Mouse (Mus musculus): Measurements from ENCODE around the gene Usp12. TPM values are rescaled to one million over a fixed set of nuclear protein-coding genes. Genes with fewer than 3 reads are reported as not detected.

The Usp12 gene
- polyA plus RNA-seq, 1 experiment from 2014 or later: 11.6 TPM

DNA sequence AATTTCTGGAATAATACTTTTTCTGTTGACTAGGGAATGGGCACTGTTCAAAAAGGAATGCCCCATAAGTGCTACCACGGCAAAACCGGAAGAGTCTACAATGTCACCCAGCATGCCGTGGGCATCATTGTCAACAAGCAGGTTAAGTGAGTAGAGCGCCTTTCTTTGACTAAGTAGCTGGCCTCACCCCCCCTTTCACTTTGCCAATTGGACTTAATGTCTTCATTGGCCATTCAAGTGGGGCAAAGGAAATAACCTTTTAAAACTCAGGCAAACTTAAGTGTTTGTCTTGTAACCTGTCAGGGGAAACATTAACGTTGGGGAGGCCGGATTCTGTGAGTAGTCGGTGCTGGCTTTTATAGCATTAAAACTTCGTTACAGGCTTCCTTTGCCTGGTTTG lies 40.2 kb upstream of the Usp12 start:
- H3K4me2 ChIP-seq (replicated peaks; ENCODE audit: low read depth, low read length): no peak overlapping the region
- no peaks in the 10 kb centered on the region for H3K4me1 ChIP-seq (replicated peaks; ENCODE audit: control insufficient read depth, insufficient read depth, low read length)
- WGBS: 89% methylated on average over 8 of the region's 8 CpGs
- H3K27me3 ChIP-seq (ENCODE audit: control insufficient read depth, insufficient read depth, low read length): no peaks in the 10 kb centered on the region
- no peaks in the 10 kb centered on the region for H3K9me3 ChIP-seq (ENCODE audit: control insufficient read depth, low read length)
- peaks cover 10% of the 10 kb centered on the region; the same call in 1 of the 2 replicates for H3K36me3 ChIP-seq (ENCODE audit: control insufficient read depth, insufficient read depth, low read length)
- DNase-seq (ENCODE audit: low spot score) (no peak), ATAC-seq (ENCODE audit: low FRiP score) (no peak)
- H3K27ac ChIP-seq (ENCODE audit: low read depth, low read length): no peak overlapping the region
- H3K9ac ChIP-seq (ENCODE audit: low read depth, low read length): no peak overlapping the region
- H3K4me3 ChIP-seq (ENCODE audit: low read depth, low read length): no peak overlapping the region

DNA sequence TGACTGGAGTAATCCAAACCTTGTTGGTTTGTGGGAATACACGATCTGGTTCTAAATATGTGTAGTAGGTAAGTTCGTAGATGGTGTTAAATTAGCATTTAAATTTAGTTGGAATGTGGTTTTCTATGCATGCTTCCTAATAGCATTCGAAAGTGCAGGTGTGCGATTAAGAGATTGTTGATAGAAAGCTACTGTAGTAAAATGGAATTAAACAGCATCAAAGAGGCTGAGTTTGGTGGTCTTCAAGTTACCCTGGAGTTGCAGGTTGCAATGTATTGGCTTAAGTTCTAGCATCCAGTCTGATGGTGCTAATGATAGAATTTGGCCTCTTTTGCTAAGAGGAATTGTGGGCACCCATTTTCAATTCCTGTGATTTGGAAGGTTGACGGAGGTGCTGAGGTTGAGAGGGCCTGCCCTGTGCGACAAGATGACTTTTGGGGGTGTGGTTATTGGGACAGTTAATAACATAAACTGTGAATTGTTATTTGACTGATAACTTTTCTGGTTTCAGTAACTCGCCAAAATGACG lies 38.9 kb upstream of the Usp12 start:
- Histone ChIP-seq H3K27ac (ENCODE audit: low read depth, low read length) (peak overlapping the region; percentile 75), H3K4me2 (replicated peaks; ENCODE audit: low read depth, low read length) (peak overlapping the region; percentile 73), H3K9me3 (ENCODE audit: control insufficient read depth, low read length) (no peaks in the 10 kb centered on the region), H3K27me3 (ENCODE audit: control insufficient read depth, insufficient read depth, low read length) (no peaks in the 10 kb centered on the region), H3K4me1 (replicated peaks; ENCODE audit: control insufficient read depth, insufficient read depth, low read length) (no peaks in the 10 kb centered on the region), H3K4me3 (ENCODE audit: low read depth, low read length) (peak overlapping the region; percentile 97), H3K36me3 (ENCODE audit: control insufficient read depth, insufficient read depth, low read length) (peaks cover 10% of the 10 kb centered on the region; the same call in 1 of the 2 replicates), H3K9ac (ENCODE audit: low read depth, low read length) (peak overlapping the region; percentile 98)
- 27% methylated on average over 8 of the region's 8 CpGs for WGBS
- ATAC-seq (ENCODE audit: low FRiP score) (no peak), DNase-seq (ENCODE audit: low spot score) (no peak)

DNA sequence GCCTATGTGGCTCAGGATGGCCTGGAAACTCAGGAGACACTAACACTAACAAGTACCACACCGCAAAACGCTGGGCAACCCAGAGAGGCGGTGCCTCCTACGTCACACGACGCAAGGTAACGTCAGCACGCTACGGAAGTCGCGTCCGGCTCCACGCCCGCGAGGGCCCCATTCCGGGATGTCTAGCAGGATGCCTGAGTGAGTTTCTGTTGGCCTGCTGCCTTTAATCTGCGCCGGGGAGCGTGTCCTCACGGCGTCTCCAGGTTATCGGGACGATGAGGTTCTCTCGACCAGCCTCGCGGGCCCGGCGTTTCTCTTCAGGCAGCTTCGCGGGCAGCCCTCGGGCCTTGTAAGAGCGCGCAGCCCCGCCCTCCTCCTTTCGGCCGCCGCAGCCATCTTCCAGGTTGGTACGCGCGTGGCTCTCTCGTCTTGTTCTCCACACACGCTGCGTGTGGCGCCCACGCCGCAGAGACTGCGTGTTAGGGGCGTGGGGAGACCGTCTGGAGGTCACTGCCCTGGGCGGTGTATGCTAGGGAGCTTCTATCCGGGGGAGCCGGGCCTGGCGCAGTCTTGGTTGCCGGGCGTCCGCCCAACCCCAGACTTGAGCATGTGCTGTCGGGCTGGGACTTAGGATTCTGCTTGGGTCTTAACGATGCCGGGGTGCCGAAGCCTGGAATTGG lies 38.1 kb upstream of the Usp12 start, which contains the start of gene Rpl21:
Rpl21 (plus strand) TSS at position 122 of the 680 bp plus-strand sequence.
- under 1% methylated on average over 57 of the region's 60 CpGs for WGBS
- Histone ChIP-seq H3K4me2 (replicated peaks; ENCODE audit: low read depth, low read length) (peak within 1 kb of the TSS; percentile 73), H3K27me3 (ENCODE audit: control insufficient read depth, insufficient read depth, low read length) (no peaks in the 10 kb centered on the region)

DNA sequence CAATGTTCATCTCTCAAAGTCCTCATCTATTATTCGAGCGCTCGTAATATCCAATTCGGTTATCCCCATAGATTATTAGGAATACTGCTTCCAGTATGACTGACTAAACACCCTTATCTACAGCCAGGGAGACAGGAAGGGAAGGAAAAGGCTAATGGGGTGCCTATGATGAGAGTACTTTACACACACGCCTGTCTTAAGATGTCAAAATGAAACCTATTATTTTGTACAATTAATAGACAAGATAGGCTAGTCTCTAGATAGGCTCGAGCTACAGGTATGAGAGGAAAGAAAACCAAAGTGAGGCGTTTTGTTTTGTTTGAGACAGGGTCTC lies 37.6 kb upstream of the Usp12 start:
- H3K9ac ChIP-seq (ENCODE audit: low read depth, low read length): peak overlapping the region; percentile 98
- H3K27me3 ChIP-seq (ENCODE audit: control insufficient read depth, insufficient read depth, low read length): no peaks in the 10 kb centered on the region
- no peaks in the 10 kb centered on the region for H3K9me3 ChIP-seq (ENCODE audit: control insufficient read depth, low read length)
- H3K4me3 ChIP-seq (ENCODE audit: low read depth, low read length): peak overlapping the region; percentile 97
- no peaks in the 10 kb centered on the region for H3K4me1 ChIP-seq (replicated peaks; ENCODE audit: control insufficient read depth, insufficient read depth, low read length)
- ATAC-seq (ENCODE audit: low FRiP score): no peak
- peak overlapping the region; percentile 73 for H3K4me2 ChIP-seq (replicated peaks; ENCODE audit: low read depth, low read length)
- DNase-seq (ENCODE audit: low spot score): no peak
- 55% methylated on average over 7 of the region's 7 CpGs for WGBS
- H3K27ac ChIP-seq (ENCODE audit: low read depth, low read length): peak overlapping the region; percentile 75; the same call in 1 of the 2 replicates
- H3K36me3 ChIP-seq (ENCODE audit: control insufficient read depth, insufficient read depth, low read length): peaks cover 10% of the 10 kb centered on the region; the same call in 1 of the 2 replicates

More for the DNA sequence above, 38.1 kb upstream of the Usp12 start, which contains the start of gene Rpl21:
- Histone ChIP-seq H3K4me3 (ENCODE audit: low read depth, low read length) (peak within 1 kb of the TSS; percentile 97), H3K9me3 (ENCODE audit: control insufficient read depth, low read length) (no peaks in the 10 kb centered on the region), H3K36me3 (ENCODE audit: control insufficient read depth, insufficient read depth, low read length) (peaks cover 10% of the 10 kb centered on the region; the same call in 1 of the 2 replicates), H3K4me1 (replicated peaks; ENCODE audit: control insufficient read depth, insufficient read depth, low read length) (no peaks in the 10 kb centered on the region), H3K27ac (ENCODE audit: low read depth, low read length) (peak within 1 kb of the TSS; percentile 75), H3K9ac (ENCODE audit: low read depth, low read length) (peak within 1 kb of the TSS; percentile 98)
- DNase-seq (ENCODE audit: low spot score) (peak; percentile 93), ATAC-seq (ENCODE audit: low FRiP score) (peak; percentile 98)

DNA sequence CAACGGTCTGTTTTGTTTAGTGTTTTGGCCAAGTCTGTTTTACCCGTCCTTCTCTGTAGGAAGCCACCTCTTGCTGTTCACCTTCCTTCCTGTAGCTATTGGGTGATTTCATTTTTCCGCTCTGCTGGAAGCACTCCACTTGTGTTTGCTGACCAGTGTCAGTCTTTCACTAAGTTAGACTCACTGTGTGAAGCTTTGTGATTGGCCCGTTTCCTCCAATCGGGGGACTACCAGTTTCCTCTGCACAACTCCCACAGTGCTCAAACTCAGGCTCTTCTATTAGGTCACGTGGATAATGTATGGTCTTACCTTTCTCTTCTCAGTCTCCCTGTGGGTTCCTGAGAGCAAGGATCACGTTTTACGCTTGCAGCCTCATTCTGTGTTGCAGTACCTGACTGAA lies 34.7 kb upstream of the Usp12 start:
- no peak for ATAC-seq (ENCODE audit: low FRiP score)
- Histone ChIP-seq H3K4me2 (replicated peaks; ENCODE audit: low read depth, low read length) (no peak overlapping the region), H3K4me3 (ENCODE audit: low read depth, low read length) (no peak overlapping the region), H3K9ac (ENCODE audit: low read depth, low read length) (no peak overlapping the region), H3K27me3 (ENCODE audit: control insufficient read depth, insufficient read depth, low read length) (no peaks in the 10 kb centered on the region), H3K9me3 (ENCODE audit: control insufficient read depth, low read length) (no peaks in the 10 kb centered on the region), H3K4me1 (replicated peaks; ENCODE audit: control insufficient read depth, insufficient read depth, low read length) (no peaks in the 10 kb centered on the region), H3K27ac (ENCODE audit: low read depth, low read length) (no peak overlapping the region), H3K36me3 (ENCODE audit: control insufficient read depth, insufficient read depth, low read length) (no peaks in the 10 kb centered on the region)
- DNase-seq (ENCODE audit: low spot score): no peak
- WGBS: 53% methylated on average over 8 of the region's 8 CpGs

DNA sequence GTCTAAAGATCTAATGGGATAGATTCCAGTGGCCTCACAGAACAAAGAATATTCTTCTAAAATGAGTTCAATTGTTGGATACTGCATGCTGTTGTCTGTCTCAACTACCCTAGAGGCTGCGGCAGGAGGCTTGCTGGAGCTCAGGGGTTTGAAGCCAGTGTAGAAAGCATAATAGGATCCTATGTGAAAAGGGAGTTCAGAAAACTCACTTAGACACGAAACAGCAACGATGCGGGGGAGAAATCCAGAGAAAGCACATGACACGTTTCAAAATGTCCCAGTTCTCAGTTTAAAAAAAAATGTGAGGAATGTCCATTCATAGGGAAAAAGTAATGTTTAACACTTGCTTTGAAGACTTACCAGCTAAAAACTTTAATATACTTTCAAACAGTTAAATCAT lies 28.2 kb upstream of the Usp12 start:
- Histone ChIP-seq H3K4me2 (replicated peaks; ENCODE audit: low read depth, low read length) (no peak overlapping the region), H3K27me3 (ENCODE audit: control insufficient read depth, insufficient read depth, low read length) (no peaks in the 10 kb centered on the region), H3K27ac (ENCODE audit: low read depth, low read length) (no peak overlapping the region), H3K36me3 (ENCODE audit: control insufficient read depth, insufficient read depth, low read length) (no peaks in the 10 kb centered on the region), H3K4me1 (replicated peaks; ENCODE audit: control insufficient read depth, insufficient read depth, low read length) (no peaks in the 10 kb centered on the region), H3K4me3 (ENCODE audit: low read depth, low read length) (no peak overlapping the region), H3K9me3 (ENCODE audit: control insufficient read depth, low read length) (no peaks in the 10 kb centered on the region), H3K9ac (ENCODE audit: low read depth, low read length) (no peak overlapping the region)
- WGBS: 88% methylated on average over 5 of the region's 5 CpGs
- DNase-seq (ENCODE audit: low spot score): no peak
- no peak for ATAC-seq (ENCODE audit: low FRiP score)

- Histone ChIP-seq H3K27me3 (ENCODE audit: control insufficient read depth, insufficient read depth, low read length) (no peaks in the 10 kb centered on the region), H3K4me3 (ENCODE audit: low read depth, low read length) (no peak overlapping the region), H3K4me2 (replicated peaks; ENCODE audit: low read depth, low read length) (no peak overlapping the region), H3K27ac (ENCODE audit: low read depth, low read length) (no peak overlapping the region), H3K36me3 (ENCODE audit: control insufficient read depth, insufficient read depth, low read length) (no peaks in the 10 kb centered on the region), H3K4me1 (replicated peaks; ENCODE audit: control insufficient read depth, insufficient read depth, low read length) (no peaks in the 10 kb centered on the region), H3K9ac (ENCODE audit: low read depth, low read length) (no peak overlapping the region), H3K9me3 (ENCODE audit: control insufficient read depth, low read length) (no peaks in the 10 kb centered on the region)
- no peak for DNase-seq (ENCODE audit: low spot score)
- no peak for ATAC-seq (ENCODE audit: low FRiP score)
- WGBS: 89% methylated on average over 8 of the region's 8 CpGs
These were observed 24.3 kb upstream of the Usp12 start for GRCm38 (mm10) chr5:146818906-146819623.

DNA sequence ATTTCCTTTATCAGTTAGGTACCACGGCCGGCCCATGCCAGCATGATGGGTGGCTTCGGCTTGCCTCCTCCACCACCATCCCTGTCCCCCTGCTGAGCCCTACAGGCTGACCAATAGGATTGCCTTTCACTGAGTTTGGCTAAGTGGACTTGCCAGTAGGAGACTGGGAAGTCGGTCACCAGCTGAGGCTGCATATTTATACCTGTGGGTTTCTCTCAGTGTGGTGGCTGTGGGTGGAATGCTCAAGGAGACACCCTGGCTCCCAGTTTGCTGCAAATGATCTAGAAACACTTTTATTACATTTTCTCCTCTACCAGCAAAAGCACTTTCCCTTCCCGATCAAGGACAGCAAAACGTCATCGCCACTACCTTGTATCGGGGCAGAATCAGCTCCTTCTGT lies 22.8 kb upstream of the Usp12 start:
- no peak for DNase-seq (ENCODE audit: low spot score)
- Histone ChIP-seq H3K4me1 (replicated peaks; ENCODE audit: control insufficient read depth, insufficient read depth, low read length) (no peaks in the 10 kb centered on the region), H3K36me3 (ENCODE audit: control insufficient read depth, insufficient read depth, low read length) (no peaks in the 10 kb centered on the region), H3K27ac (ENCODE audit: low read depth, low read length) (no peak overlapping the region), H3K4me2 (replicated peaks; ENCODE audit: low read depth, low read length) (no peak overlapping the region), H3K9ac (ENCODE audit: low read depth, low read length) (no peak overlapping the region), H3K9me3 (ENCODE audit: control insufficient read depth, low read length) (no peaks in the 10 kb centered on the region), H3K27me3 (ENCODE audit: control insufficient read depth, insufficient read depth, low read length) (no peaks in the 10 kb centered on the region), H3K4me3 (ENCODE audit: low read depth, low read length) (no peak overlapping the region)
- WGBS: 78% methylated on average over 8 of the region's 8 CpGs
- ATAC-seq (ENCODE audit: low FRiP score): no peak

Measured in hindbrain, embryonic 11.5 days (tissue).